Mouse (Mus musculus): ENCODE measurements around the gene Fhl1. TPM values are rescaled to one million over a fixed set of nuclear protein-coding genes. Genes with fewer than 3 reads are reported as not detected.
A peak's percentile ranks its signal among the peaks of the same experiment; 100 is the strongest.

Gene Fhl1
- polyA plus RNA-seq, 1 experiment from 2014 or later = 166 TPM

DNA sequence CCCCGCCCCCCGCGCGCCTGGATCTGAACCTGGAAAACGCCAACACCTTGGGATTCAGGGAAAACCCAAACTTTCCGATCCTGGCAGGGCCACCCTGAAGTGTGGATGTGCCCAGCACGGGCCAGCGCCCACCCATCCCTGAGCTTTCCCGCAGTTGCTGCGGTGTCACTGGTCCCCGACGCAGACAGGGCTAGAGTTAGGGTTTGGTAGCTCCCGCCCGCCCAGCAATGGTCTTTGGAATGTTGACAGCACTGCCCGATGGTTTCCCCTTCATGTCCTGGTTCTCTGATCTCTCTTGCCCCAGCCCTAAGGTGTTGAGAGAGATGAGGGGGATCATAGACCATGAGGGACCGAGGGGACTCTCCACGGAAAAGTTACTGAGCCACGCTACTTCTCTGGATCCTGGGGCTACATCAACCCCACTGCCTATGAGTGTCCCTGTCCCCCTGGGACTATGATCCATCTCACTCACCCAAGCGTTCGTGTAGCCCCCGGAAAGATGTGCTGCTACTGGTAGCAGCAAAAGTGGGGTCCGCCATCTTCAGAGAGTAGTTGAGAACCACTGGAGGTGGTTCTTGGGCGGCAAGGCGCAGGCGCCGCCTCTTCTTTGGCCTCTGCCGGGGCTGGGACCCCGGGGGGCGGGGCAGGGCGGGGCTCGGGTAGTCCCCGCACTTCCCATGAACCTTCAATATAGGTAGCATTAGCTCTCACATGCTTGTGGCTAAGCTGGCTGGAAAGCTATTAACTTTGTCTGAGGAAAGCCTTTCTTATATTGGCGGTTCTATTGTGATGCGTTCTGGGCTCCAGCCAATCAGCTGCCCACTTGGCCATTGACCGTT, 90.4 kb downstream of the Fhl1 start, which contains the start of gene Map7d3:
Gene Map7d3 (minus strand): TSS at position 562 of the 839 bp plus-strand sequence.
- Histone ChIP-seq H3K36me3 (no peaks in the 10 kb centered on the region), H3K4me2 (replicated peaks) (peak within 1 kb of the TSS; percentile 58), H3K9me3 (replicated peaks) (no peaks in the 10 kb centered on the region), H3K4me3 (replicated peaks) (peak within 1 kb of the TSS; percentile 50), H3K9ac (no peak within 1 kb of the TSS), H3K27ac (replicated peaks) (no peak within 1 kb of the TSS), H3K4me1 (no peaks in the 10 kb centered on the region), H3K27me3 (no peaks in the 10 kb centered on the region)
- ATAC-seq (ENCODE audit: insufficient number of reproducible peaks, low FRiP score, low TSS enrichment, low read depth) = peak; percentile 39; the same call in 1 of the 2 replicates
- 24% methylated on average over 35 of the region's 35 CpGs for WGBS

DNA sequence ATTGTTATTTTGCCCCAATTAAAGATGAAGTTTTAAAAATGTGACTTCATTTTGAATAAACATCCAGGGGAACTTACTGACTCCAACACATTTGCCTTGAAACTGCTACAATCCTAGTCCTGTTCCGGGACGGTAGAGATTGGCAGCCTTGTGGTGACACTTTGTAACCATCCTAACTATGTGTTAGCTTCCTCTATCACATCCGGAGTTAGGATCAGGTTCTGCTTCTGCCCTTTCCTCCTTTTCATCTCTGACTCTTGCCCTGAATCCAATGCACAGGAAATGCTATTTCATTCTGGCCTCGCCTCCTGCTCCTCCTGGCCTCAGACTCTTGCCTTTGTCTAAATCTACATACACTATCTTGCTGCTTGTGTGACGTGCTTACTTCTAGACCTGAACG, 95.9 kb downstream of the Fhl1 start:
- Histone ChIP-seq H3K4me3 (replicated peaks) (no peak overlapping the region), H3K36me3 (no peaks in the 10 kb centered on the region), H3K9me3 (replicated peaks) (no peaks in the 10 kb centered on the region), H3K27ac (replicated peaks) (no peak overlapping the region), H3K9ac (no peak overlapping the region), H3K27me3 (no peaks in the 10 kb centered on the region), H3K4me1 (no peaks in the 10 kb centered on the region), H3K4me2 (replicated peaks) (no peak overlapping the region)
- ATAC-seq (ENCODE audit: insufficient number of reproducible peaks, low FRiP score, low TSS enrichment, low read depth) = no peak
- 77% methylated on average over 6 of the region's 6 CpGs for WGBS

DNA sequence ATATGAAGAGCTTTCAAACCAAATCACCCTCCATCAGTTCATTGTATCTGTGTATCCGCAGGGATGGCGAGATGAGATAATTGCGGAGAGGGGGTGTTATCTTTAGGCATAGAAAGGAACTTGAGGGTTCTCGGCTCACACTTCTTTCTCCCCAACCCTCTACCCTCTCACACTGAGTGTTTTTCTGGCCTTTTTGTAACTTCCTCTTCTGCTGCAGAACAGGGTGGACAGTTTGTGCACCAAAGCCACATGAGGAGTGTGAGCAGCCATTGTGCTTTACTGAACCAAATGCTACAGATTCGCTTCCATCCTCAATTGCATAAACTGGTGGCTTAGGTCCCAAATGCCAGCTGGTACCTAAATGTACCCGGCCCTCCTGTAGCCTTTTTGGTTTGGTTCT, 104.3 kb downstream of the Fhl1 start:
- no peaks in the 10 kb centered on the region for H3K4me1 ChIP-seq
- H3K4me2 ChIP-seq (replicated peaks) = no peak overlapping the region
- WGBS = 86% methylated on average over 6 of the region's 6 CpGs

DNA sequence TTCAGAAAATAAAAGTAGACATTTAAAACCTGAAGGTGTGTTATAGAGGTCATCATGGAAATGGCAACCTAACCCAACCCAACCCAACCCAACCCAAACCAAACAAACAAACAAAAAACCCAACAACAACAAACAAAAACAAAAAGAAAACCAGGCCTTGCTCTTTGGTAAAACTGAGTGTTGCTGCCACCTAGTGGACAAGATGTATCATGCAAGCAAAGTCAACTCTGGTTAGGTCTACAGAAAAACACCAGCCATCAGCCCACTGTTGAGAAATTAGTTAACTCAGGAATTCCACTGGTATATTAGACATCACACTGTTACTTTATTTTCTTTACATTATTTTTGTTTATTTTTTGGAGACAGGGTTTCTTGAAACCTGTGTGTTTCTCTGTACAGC, 107.8 kb downstream of the Fhl1 start:
- Histone ChIP-seq H3K4me3 (replicated peaks) (no peak overlapping the region), H3K9ac (no peak overlapping the region), H3K27ac (replicated peaks) (no peak overlapping the region), H3K9me3 (replicated peaks) (no peaks in the 10 kb centered on the region), H3K4me1 (no peaks in the 10 kb centered on the region), H3K4me2 (replicated peaks) (no peak overlapping the region), H3K36me3 (no peaks in the 10 kb centered on the region), H3K27me3 (no peaks in the 10 kb centered on the region)
- ATAC-seq (ENCODE audit: insufficient number of reproducible peaks, low FRiP score, low TSS enrichment, low read depth) = no peak

More for the DNA sequence above, 104.3 kb downstream of the Fhl1 start:
- Histone ChIP-seq H3K9me3 (replicated peaks) (no peaks in the 10 kb centered on the region), H3K27me3 (no peaks in the 10 kb centered on the region), H3K4me3 (replicated peaks) (no peak overlapping the region), H3K36me3 (no peaks in the 10 kb centered on the region), H3K9ac (no peak overlapping the region), H3K27ac (replicated peaks) (no peak overlapping the region)
- ATAC-seq (ENCODE audit: insufficient number of reproducible peaks, low FRiP score, low TSS enrichment, low read depth) = no peak

DNA sequence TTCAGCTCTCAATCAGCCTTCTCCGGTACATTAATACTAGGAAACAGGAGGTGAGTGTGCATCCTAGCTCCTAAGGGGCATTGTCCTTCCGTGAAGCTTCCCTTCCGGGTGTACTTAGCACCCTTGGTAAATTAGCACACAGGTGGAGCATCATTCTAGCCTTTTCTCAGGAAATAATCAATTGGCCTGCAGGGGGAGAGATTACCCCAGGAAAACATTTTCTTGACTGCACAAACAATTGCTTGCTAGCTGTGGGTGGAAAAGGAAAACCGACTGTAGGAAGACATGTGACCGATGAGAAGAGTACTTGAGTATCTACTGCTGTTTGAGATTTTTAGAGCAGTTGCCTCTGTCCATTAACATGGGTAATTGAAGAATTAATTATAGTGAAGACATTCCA, 109.7 kb downstream of the Fhl1 start:
- Histone ChIP-seq H3K4me1 (no peaks in the 10 kb centered on the region), H3K9me3 (replicated peaks) (no peaks in the 10 kb centered on the region), H3K27ac (replicated peaks) (no peak overlapping the region), H3K4me2 (replicated peaks) (no peak overlapping the region), H3K36me3 (no peaks in the 10 kb centered on the region), H3K27me3 (no peaks in the 10 kb centered on the region), H3K9ac (no peak overlapping the region), H3K4me3 (replicated peaks) (no peak overlapping the region)
- 71% methylated on average over 5 of the region's 5 CpGs for WGBS
- ATAC-seq (ENCODE audit: insufficient number of reproducible peaks, low FRiP score, low TSS enrichment, low read depth) = no peak

Other genes with a start within 250 kb of the Fhl1 start
- gene Gm10477, start 207.0 kb upstream of the Fhl1 start, polyA plus RNA-seq (2015; fragmentation: Nextera tagmentation; extraction: Ambion mirVana) = not detected in 2 replicates
- 0.21 TPM in 1 of 2 replicates, not detected in the other for gene Gm648, start 182.2 kb upstream of the Fhl1 start, polyA plus RNA-seq (2015; fragmentation: Nextera tagmentation; extraction: Ambion mirVana)
- gene Mmgt1, start 133.7 kb upstream of the Fhl1 start, polyA plus RNA-seq (2015; fragmentation: Nextera tagmentation; extraction: Ambion mirVana) = 24.6 and 24.8 TPM in 2 replicates
- gene Slc9a6, start 122.0 kb upstream of the Fhl1 start, polyA plus RNA-seq (2015; fragmentation: Nextera tagmentation; extraction: Ambion mirVana) = 14.8 and 15.5 TPM in 2 replicates
- gene Map7d3, start 90.5 kb downstream of the Fhl1 start, polyA plus RNA-seq (2015; fragmentation: Nextera tagmentation; extraction: Ambion mirVana) = 3.3 and 3.8 TPM in 2 replicates
- gene Adgrg4, start 138.4 kb downstream of the Fhl1 start, polyA plus RNA-seq (2015; fragmentation: Nextera tagmentation; extraction: Ambion mirVana) = not detected in 2 replicates